Mouse (Mus musculus) limb, embryonic 13.5 days (tissue): ENCODE measurements around the gene Gimap3. TPM values are rescaled to one million over a fixed set of nuclear protein-coding genes. Genes with fewer than 3 reads are reported as not detected.

Source experiments
- ATAC-seq: fragments of 200-750 bp; cut with Nextera tagmentation; 2 replicates; pipeline ENCODE4 v1.8.0; 2017; ENCODE audit warnings: low read depth, moderate number of reproducible peaks, moderate TSS enrichment; ENCODE audit not compliant: low FRiP score
- H3K27ac ChIP-seq: fragments of 300-500 bp; sonication (generic); 2 replicates; pipeline ENCODE4 v1.5.1; 2015; ENCODE audit warnings: inconsistent platforms, mild to moderate bottlenecking, moderate library complexity
- H3K27me3 ChIP-seq: fragments of 300-500 bp; sonication (generic); 2 replicates; pipeline ENCODE4 v1.6.1; 2015; ENCODE audit warnings: mild to moderate bottlenecking, inconsistent platforms
- H3K36me3 ChIP-seq: fragments of 300-500 bp; sonication (generic); 2 replicates; pipeline ENCODE4 v1.6.1; 2015; ENCODE audit warnings: inconsistent platforms, mild to moderate bottlenecking, moderate library complexity
- H3K4me1 ChIP-seq: fragments of 300-500 bp; sonication (generic); 2 replicates; pipeline ENCODE4 v1.6.1; 2015; ENCODE audit warnings: inconsistent platforms
- H3K4me2 ChIP-seq: fragments of 300-500 bp; sonication (generic); replicated peaks from 2 replicates; pipeline ENCODE4 v1.6.1; 2015; ENCODE audit warnings: inconsistent platforms, mild to moderate bottlenecking, moderate library complexity
- H3K4me3 ChIP-seq: fragments of 300-500 bp; sonication (generic); 2 replicates; pipeline ENCODE4 v1.5.1; 2015; ENCODE audit warnings: moderate library complexity, mild to moderate bottlenecking, inconsistent platforms
- H3K9ac ChIP-seq: fragments of 300-500 bp; sonication (generic); 2 replicates; pipeline ENCODE4 v1.6.1; 2015; ENCODE audit warnings: mild to moderate bottlenecking, inconsistent platforms
- H3K9me3 ChIP-seq: fragments of 300-500 bp; sonication (generic); 2 replicates; pipeline ENCODE4 v1.6.1; 2016; ENCODE audit warnings: inconsistent platforms
- WGBS: fragments of 180-500 bp; shearing (Covaris S2); methylation state at CpG from one replicate; pipeline ENCODE4 v1.1.7; 2015; 5-methylcytosine and 5-hydroxymethylcytosine counted together
- polyA plus RNA-seq: library from polyadenylated mRNA; unstranded; fragments of >200 nt; fragmentation: Nextera tagmentation; extraction: Ambion mirVana; gene quantifications from 2 replicates; pipeline ENCODE4 v1.2.1, GENCODE M21; 2015

The Gimap3 gene
- polyA plus RNA-seq: not detected in 2 replicates

DNA sequence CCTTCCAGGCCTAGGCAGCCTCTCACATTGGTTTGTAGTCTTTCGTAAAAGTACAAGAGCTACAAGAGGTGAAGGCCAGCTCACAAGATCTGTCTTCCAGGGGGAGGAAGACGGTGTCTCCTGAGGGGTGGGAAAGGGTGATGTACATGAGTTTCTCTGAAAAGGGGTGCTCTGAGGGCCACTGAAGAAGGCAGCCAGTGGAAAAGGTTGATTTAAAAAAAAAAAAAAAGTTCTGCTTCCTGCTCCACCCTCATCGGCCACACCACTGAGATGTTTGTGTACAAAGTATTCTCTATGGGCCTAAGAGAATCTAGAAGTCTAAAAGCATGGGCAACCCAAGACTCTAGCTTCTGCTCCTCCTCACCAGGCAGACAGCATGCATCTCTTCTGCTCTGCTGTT is at the start of gene Gimap3:
Gimap3 (minus strand) TSS at position 156 of the 400 bp plus-strand sequence.
- Histone ChIP-seq H3K4me3 (no peak within 1 kb of the TSS), H3K9ac (no peak within 1 kb of the TSS), H3K4me1 (no peaks in the 10 kb centered on the region), H3K27me3 (no peaks in the 10 kb centered on the region), H3K9me3 (no peaks in the 10 kb centered on the region), H3K36me3 (no peaks in the 10 kb centered on the region), H3K27ac (no peak within 1 kb of the TSS), H3K4me2 (no peak within 1 kb of the TSS)
- 93% methylated on average over 3 of the region's 3 CpGs for WGBS
- no peak for ATAC-seq

DNA sequence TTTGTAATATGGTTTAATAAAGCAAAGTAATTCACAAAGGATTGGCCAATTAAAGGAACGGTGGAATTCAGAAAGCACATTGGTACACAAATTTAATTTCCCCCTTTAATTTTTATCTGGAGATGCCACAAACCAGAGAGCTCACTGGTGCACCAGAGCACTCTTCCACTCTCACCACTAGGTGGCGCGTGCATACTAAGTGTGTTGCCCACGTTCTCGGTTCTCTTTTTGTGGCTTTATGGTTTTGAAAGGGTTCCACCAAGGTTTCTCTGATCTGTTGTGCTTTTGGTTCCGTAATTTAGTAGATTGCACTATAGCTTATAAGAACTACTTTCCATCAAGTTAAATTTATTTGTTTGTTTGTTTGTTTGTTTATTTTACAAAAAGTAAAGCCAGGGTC is 47.2 kb upstream of the Gimap3 start:
- H3K9ac ChIP-seq: no peak overlapping the region
- no peak for ATAC-seq
- WGBS: 6% methylated on average over 6 of the region's 6 CpGs

DNA sequence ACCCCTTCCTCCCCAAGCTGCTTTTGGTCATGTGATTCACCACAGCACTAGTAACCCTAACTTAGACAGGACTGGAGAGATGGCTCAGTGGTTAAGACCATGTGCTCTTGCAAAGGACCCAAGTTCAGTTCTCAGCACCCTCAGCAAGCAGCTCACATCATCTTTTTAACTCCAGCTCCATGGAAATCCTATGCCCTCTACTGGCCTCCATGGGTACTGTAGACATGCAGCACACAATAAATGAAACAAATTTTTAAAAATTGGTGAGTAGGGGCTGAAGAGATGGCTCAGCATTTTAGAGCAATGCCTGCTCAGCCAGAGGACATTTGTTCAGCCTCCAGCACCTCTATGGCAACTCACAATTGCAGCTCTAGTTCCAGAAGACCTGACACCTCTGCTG is 44.4 kb upstream of the Gimap3 start:
- Histone ChIP-seq H3K36me3 (no peaks in the 10 kb centered on the region), H3K27me3 (no peaks in the 10 kb centered on the region), H3K9ac (no peak overlapping the region), H3K27ac (no peak overlapping the region), H3K4me2 (no peak overlapping the region), H3K4me3 (no peak overlapping the region), H3K9me3 (no peaks in the 10 kb centered on the region), H3K4me1 (no peaks in the 10 kb centered on the region)
- ATAC-seq: no peak

More for the DNA sequence above, 47.2 kb upstream of the Gimap3 start:
- no peaks in the 10 kb centered on the region for H3K36me3 ChIP-seq
- H3K27me3 ChIP-seq: no peaks in the 10 kb centered on the region
- no peak overlapping the region for H3K4me2 ChIP-seq
- no peak overlapping the region for H3K27ac ChIP-seq
- H3K4me1 ChIP-seq: no peaks in the 10 kb centered on the region
- no peak overlapping the region for H3K4me3 ChIP-seq
- H3K9me3 ChIP-seq: no peaks in the 10 kb centered on the region

DNA sequence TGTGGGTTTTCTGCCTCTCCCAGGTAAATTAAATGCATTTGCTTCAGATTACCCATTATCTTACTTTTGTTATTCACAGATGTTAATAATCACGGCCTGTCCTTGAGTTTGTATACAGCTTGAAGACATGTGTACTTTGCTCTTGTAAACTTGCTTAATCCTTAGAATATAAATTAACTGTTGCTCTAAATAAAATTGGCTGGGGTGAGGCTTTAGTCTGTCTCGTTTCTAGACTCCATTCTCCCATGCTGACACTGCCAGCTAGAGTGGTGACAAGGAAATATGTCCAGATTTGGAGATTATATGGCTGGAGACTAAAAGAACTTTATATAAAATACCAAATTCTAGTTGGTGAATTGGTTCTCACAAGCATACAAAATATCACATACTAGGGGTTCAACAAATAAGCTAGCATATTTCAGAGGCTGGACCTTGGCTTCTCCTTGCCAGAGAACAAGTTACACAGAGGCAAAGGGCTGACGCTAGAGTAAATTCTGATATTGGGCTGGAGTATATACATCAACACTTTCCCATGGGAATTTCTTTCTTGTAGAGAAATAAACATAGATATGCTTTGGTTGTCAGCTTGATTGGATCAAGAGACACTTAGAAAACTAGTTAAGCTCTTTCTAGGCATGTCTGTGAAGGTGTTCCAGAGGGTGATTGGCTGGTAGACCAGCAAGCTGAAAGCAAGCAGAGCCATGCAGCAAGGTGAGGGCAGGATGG is 39.0 kb upstream of the Gimap3 start:
- no peaks in the 10 kb centered on the region for H3K4me1 ChIP-seq
- H3K27me3 ChIP-seq: no peaks in the 10 kb centered on the region
- no peaks in the 10 kb centered on the region for H3K9me3 ChIP-seq
- no peak for ATAC-seq
- H3K27ac ChIP-seq: no peak overlapping the region
- 64% methylated on average over 3 of the region's 3 CpGs for WGBS
- no peak overlapping the region for H3K9ac ChIP-seq
- no peak overlapping the region for H3K4me3 ChIP-seq
- no peak overlapping the region for H3K4me2 ChIP-seq
- H3K36me3 ChIP-seq: no peaks in the 10 kb centered on the region

DNA sequence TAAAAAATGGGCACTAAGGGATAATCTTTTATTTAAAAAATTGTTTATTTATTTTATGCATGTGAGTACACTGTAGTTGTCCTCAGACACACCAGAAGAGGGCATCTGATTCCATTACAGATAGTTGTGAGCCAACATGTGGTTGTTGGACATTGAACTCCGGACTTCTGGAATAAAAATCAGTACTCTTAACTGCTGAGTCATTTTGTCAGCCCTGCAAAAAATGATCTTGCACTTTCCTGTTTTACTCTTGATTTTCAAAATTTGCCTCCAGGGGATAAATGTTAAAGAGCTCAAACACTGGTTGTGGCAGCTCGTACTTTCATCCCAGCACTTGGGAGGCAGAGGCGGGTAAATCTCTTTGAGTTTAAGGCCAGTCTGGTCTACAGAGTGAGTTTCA is 36.1 kb upstream of the Gimap3 start:
- Histone ChIP-seq H3K9ac (no peak overlapping the region), H3K36me3 (no peaks in the 10 kb centered on the region), H3K4me3 (no peak overlapping the region), H3K4me2 (no peak overlapping the region), H3K4me1 (no peaks in the 10 kb centered on the region), H3K27me3 (no peaks in the 10 kb centered on the region), H3K27ac (no peak overlapping the region), H3K9me3 (no peaks in the 10 kb centered on the region)
- no peak for ATAC-seq
- WGBS: 85% methylated on average over 3 of the region's 3 CpGs

DNA sequence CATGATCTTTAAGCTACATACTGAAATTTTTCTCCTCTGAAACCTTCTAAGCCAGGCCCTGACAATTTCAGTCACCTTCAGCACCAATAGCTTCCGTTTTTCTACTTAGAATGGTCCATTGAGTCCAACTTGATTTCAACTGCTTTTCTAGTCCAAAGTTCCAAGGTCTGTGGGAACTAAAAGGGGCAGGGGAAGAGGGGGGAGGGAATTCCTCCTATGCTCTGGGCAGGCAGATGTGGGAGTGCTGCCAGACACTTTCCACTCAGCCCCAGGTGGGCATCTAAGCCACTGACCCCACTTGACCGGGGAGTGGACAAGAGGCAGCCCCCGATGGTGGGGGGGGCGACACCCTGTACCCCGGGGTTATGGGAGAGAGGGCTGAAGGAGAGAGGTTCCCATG is 33.7 kb upstream of the Gimap3 start:
- no peak for ATAC-seq
- WGBS: 79% methylated on average over 5 of the region's 5 CpGs
- no peak overlapping the region for H3K4me3 ChIP-seq

DNA sequence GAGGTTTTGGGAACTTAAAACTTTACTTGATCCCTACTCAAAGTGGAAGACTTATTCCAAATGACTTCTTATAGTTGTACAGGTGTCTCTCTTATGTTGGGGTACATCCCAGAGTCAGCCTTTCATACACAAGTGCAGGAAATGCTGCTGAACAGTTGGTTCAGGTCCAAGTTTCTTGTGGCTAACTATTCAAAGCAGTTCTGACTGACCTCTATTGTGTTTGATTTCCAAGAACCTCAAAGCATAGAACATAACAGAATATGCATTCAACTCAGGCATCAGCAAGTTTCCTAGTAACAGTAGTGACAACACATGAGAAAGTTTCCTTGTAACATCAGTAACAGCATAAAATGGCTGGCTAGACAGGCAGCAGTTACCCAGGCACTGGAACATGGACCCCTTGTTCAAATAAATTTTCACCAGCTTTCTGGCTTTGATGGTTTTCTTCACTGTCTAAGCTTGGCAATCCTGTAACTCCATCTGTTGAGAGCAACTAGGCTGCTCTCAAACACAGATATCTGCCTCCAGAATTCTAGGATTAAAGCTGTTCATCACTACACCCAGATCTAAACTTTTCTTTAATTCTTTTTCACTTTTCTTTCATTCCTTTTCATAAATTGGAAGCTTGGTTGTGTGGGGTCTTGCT is 32.9 kb upstream of the Gimap3 start:
- no peak for ATAC-seq
- H3K36me3 ChIP-seq: no peaks in the 10 kb centered on the region
- H3K9me3 ChIP-seq: no peaks in the 10 kb centered on the region
- no peak overlapping the region for H3K4me3 ChIP-seq
- no peak overlapping the region for H3K9ac ChIP-seq
- H3K4me1 ChIP-seq: no peaks in the 10 kb centered on the region
- H3K4me2 ChIP-seq: no peak overlapping the region
- H3K27ac ChIP-seq: no peak overlapping the region
- no peaks in the 10 kb centered on the region for H3K27me3 ChIP-seq

More for the DNA sequence above, 33.7 kb upstream of the Gimap3 start:
- H3K27me3 ChIP-seq: no peaks in the 10 kb centered on the region
- no peak overlapping the region for H3K4me2 ChIP-seq
- H3K9me3 ChIP-seq: no peaks in the 10 kb centered on the region
- H3K4me1 ChIP-seq: no peaks in the 10 kb centered on the region
- H3K9ac ChIP-seq: no peak overlapping the region
- no peak overlapping the region for H3K27ac ChIP-seq
- no peaks in the 10 kb centered on the region for H3K36me3 ChIP-seq

DNA sequence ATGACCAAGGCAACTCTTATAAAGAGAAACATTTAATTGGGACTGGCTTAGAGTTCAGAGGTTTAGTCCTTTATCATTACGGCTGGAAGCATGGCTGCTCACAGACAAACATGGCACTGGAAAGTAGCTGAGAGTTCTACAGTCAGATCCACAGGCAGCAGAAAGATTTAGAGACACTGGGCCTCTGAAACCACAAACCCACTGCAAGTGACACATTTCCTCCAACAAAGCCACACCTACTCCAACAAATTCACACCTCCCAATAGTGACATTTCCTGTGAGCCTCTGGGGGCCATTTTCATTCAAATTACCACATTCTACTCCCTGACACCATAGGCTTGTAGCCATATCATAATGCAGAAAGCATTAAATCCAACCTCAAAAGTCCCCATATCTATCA is 31.2 kb upstream of the Gimap3 start:
- no peaks in the 10 kb centered on the region for H3K4me1 ChIP-seq
- H3K9ac ChIP-seq: no peak overlapping the region
- no peak for ATAC-seq
- no peak overlapping the region for H3K4me3 ChIP-seq
- WGBS: 92% methylated on average over 1 of the region's 1 CpGs
- H3K27ac ChIP-seq: no peak overlapping the region
- no peaks in the 10 kb centered on the region for H3K36me3 ChIP-seq
- no peaks in the 10 kb centered on the region for H3K27me3 ChIP-seq
- H3K4me2 ChIP-seq: no peak overlapping the region
- H3K9me3 ChIP-seq: no peaks in the 10 kb centered on the region

DNA sequence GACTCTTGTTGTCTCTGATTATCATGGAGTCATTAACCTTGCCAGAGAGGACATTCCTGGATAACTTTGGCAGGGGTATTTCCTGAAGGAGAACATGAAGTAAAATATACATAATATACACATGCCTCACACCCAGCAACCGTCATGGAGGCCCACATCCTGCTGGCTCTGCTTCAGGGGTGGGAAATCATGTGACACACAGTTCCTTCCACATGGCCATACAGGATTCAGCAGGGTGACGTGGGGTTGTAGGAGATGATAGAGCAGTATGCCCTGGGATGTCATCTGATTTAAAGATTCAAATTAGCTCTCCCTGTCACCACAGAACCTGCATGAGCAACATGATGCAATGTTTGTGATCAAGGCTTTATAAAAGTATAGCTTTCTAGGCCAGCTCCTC is 17.2 kb upstream of the Gimap3 start:
- Histone ChIP-seq H3K4me3 (no peak overlapping the region), H3K27ac (no peak overlapping the region), H3K4me2 (no peak overlapping the region), H3K4me1 (no peaks in the 10 kb centered on the region), H3K9ac (no peak overlapping the region), H3K27me3 (no peaks in the 10 kb centered on the region), H3K36me3 (no peaks in the 10 kb centered on the region), H3K9me3 (no peaks in the 10 kb centered on the region)
- no peak for ATAC-seq
- WGBS: 83% methylated on average over 2 of the region's 2 CpGs

DNA sequence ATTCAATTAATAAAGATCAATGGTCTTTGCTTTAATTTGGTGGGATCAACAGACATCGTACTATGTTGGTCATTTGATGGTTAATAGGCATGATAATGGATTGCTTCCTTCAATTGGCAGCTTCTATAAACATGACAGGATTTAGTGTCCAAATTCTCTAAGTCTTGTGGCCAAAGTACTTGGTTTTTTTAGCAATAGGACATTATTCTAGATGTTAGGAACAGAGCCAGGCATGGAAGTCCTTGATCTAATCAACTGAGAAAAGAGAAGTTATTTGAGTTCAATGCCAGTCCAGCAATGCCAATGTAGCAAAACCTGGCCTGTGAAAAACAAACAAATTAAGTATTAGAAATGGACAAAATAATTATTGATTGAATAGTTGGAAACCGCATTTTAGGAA is 14.9 kb upstream of the Gimap3 start:
- Histone ChIP-seq H3K4me1 (no peaks in the 10 kb centered on the region), H3K4me2 (no peak overlapping the region), H3K9ac (no peak overlapping the region), H3K27ac (no peak overlapping the region), H3K9me3 (no peaks in the 10 kb centered on the region), H3K36me3 (no peaks in the 10 kb centered on the region), H3K27me3 (no peaks in the 10 kb centered on the region), H3K4me3 (no peak overlapping the region)
- ATAC-seq: no peak
- WGBS: 74% methylated on average over 2 of the region's 2 CpGs

DNA sequence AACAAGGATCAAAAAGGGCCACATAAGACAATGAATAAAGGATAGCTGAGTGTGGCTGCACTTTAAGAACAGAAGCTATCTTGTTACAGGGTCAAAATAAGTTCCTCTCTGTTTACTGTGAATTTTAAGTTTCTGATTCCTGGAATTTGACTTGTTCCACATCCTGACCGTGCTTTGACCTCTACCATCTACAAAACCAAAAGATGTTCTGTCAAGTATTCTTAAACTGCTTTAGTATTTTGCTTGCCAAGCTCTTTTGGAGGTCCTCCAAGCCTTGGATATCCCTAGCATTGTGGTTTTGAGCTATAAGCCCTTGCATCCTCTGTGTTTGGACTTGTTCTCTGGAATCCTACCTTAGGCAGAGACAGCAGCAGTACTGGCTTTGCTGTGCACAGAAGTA is 14.5 kb upstream of the Gimap3 start:
- no peak overlapping the region for H3K9ac ChIP-seq
- no peak overlapping the region for H3K4me2 ChIP-seq
- H3K36me3 ChIP-seq: no peaks in the 10 kb centered on the region
- no peaks in the 10 kb centered on the region for H3K27me3 ChIP-seq
- no peaks in the 10 kb centered on the region for H3K9me3 ChIP-seq
- H3K4me1 ChIP-seq: no peaks in the 10 kb centered on the region
- H3K27ac ChIP-seq: no peak overlapping the region
- no peak for ATAC-seq
- WGBS: 87% methylated on average over 1 of the region's 1 CpGs
- no peak overlapping the region for H3K4me3 ChIP-seq

DNA sequence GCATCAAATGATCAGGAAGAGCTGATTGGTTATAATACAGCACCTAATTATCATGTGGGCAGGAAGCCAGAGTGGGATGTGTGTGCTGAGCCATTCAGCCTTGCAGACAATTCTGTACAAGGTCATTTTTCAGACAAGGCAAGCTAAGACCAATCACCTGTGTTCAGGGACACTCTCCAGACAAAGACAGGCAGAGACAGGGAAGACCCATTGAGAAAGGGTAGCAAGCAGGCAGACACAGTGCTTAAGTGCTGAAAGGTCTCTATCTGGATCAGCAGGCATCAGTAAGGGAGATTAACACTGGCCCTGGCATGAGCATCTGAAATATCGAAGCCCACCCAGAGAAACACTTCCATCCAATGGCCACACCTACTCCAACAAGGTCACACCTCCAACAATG is 13.8 kb upstream of the Gimap3 start:
- no peaks in the 10 kb centered on the region for H3K27me3 ChIP-seq
- no peaks in the 10 kb centered on the region for H3K4me1 ChIP-seq
- H3K36me3 ChIP-seq: no peaks in the 10 kb centered on the region
- WGBS: 94% methylated on average over 1 of the region's 1 CpGs
- H3K9ac ChIP-seq: no peak overlapping the region
- H3K27ac ChIP-seq: no peak overlapping the region
- no peaks in the 10 kb centered on the region for H3K9me3 ChIP-seq
- ATAC-seq: no peak
- no peak overlapping the region for H3K4me2 ChIP-seq
- no peak overlapping the region for H3K4me3 ChIP-seq

DNA sequence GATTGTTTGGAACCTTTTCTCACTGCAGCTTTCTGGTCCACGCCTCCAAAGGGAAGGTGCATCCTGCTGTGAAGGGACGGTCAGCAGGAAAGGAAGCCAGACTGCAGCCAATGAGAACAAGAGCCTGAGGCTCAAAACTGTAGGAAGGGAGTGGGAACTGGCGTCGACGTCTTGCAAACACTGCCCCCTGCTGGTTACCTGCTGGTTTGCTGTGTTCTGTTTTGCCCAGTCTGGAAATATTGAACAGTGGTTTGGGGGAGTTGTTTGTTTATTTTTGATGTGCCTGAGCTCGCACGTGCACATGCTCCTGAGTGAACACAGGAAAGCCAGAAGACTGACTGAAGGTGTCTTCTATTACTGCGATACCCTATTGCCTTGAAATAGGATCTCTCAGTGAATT is 1.4 kb upstream of the Gimap3 start:
- peak; percentile 59; the same call in 1 of the 2 replicates for ATAC-seq
- Histone ChIP-seq H3K27me3 (no peaks in the 10 kb centered on the region), H3K9ac (no peak overlapping the region), H3K4me3 (no peak overlapping the region), H3K4me1 (no peaks in the 10 kb centered on the region), H3K27ac (no peak overlapping the region), H3K4me2 (no peak overlapping the region), H3K36me3 (no peaks in the 10 kb centered on the region), H3K9me3 (no peaks in the 10 kb centered on the region)
- 10% methylated on average over 8 of the region's 8 CpGs for WGBS
